Mouse (Mus musculus) MEL (cell line): ENCODE data around the gene Smg5. TPM values are rescaled to one million over a fixed set of nuclear protein-coding genes. Genes with fewer than 3 reads are reported as not detected.

ENCODE experiments used
- DNase-seq: peaks from one replicate; pipeline ENCODE4 v3.0.0; 2011; ENCODE audit warnings: low read depth, low spot score
- H3K27ac ChIP-seq: 2 replicates; pipeline ENCODE4 v1.5.1; 2012; ENCODE audit warnings: low read depth, mild to moderate bottlenecking, control low read depth, low read length, moderate library complexity; ENCODE audit not compliant: control insufficient read depth
- H3K27me3 ChIP-seq, 2 experiments: fragments of 150-350 bp in 1 of 2; sonication (generic) in 1 of 2; 2 replicates each; pipeline ENCODE4 v1.6.1; 2012; ENCODE audit warnings: low read length in 2 of 2, mild to moderate bottlenecking in 2 of 2, improper control_type of control experiment in 1 of 2, moderate library complexity in 1 of 2; ENCODE audit not compliant: insufficient read depth in 2 of 2, control insufficient read depth in 1 of 2
- H3K36me3 ChIP-seq, 2 experiments: 2 replicates each; pipeline ENCODE4 v1.6.1; 2012 to 2014; ENCODE audit warnings: low read length in 2 of 2, improper control_type of control experiment in 1 of 2, inconsistent platforms in 1 of 2, mild to moderate bottlenecking in 1 of 2; ENCODE audit not compliant: insufficient read depth in 2 of 2, control insufficient read depth in 1 of 2
- H3K4me1 ChIP-seq, 2 experiments: fragments of 150-350 bp in 1 of 2; sonication (generic) in 1 of 2; 2 replicates each; pipeline ENCODE4 v1.6.1; 2012; ENCODE audit warnings: low read length in 2 of 2, improper control_type of control experiment in 1 of 2, mild to moderate bottlenecking in 1 of 2; ENCODE audit not compliant: insufficient read depth in 2 of 2, control insufficient read depth in 1 of 2
- H3K4me3 ChIP-seq, 2 experiments: fragments of 150-350 bp in 1 of 2; sonication (generic) in 1 of 2; 2 replicates each; pipeline ENCODE4 v1.5.1; 2012; ENCODE audit warnings: low read depth in 2 of 2, low read length in 2 of 2, mild to moderate bottlenecking in 2 of 2, moderate library complexity in 2 of 2, control low read depth in 1 of 2, improper control_type of control experiment in 1 of 2; ENCODE audit not compliant: control insufficient read depth in 1 of 2, insufficient read depth in 1 of 2
- H3K79me2 ChIP-seq: 2 replicates; pipeline ENCODE4 v1.6.1; 2012; ENCODE audit warnings: mild to moderate bottlenecking, low read length, moderate library complexity; ENCODE audit not compliant: control insufficient read depth, poor library complexity, insufficient read depth
- H3K9ac ChIP-seq: 2 replicates; pipeline ENCODE4 v1.6.1; 2012; ENCODE audit warnings: low read depth, mild to moderate bottlenecking, control low read depth, low read length, moderate library complexity; ENCODE audit not compliant: control insufficient read depth, poor library complexity, severe bottlenecking
- H3K9me3 ChIP-seq: fragments of 150-350 bp; sonication (generic); replicated peaks from 2 replicates; pipeline ENCODE4 v1.6.1; 2012; ENCODE audit warnings: mild to moderate bottlenecking, low read length, improper control_type of control experiment, moderate library complexity; ENCODE audit not compliant: insufficient read depth
- CTCF ChIP-seq, 3 experiments: IDR thresholded peaks in 2 of 3; conservative IDR thresholded peaks in 1 of 3; 2 replicates each; pipeline ENCODE4 v1.5.1; 2011 to 2012; ENCODE audit warnings: low read length in 3 of 3, low read depth in 2 of 3, mild to moderate bottlenecking in 2 of 3, improper control_type of control experiment in 1 of 3, inconsistent platforms in 1 of 3, mixed read lengths in 1 of 3, moderate library complexity in 1 of 3; ENCODE audit not compliant: control insufficient read depth in 1 of 3, insufficient read depth in 1 of 3, poor library complexity in 1 of 3, severe bottlenecking in 1 of 3
- E2F4 ChIP-seq: IDR thresholded peaks from 2 replicates; pipeline ENCODE4 v1.6.1; 2011; ENCODE audit warnings: low read depth, low read length, improper control_type of control experiment, borderline replicate concordance
- ELF1 ChIP-seq: IDR thresholded peaks from 2 replicates; pipeline ENCODE4 v1.6.1; 2014; ENCODE audit warnings: low read depth, mild to moderate bottlenecking, inconsistent platforms, low read length, improper control_type of control experiment, moderate library complexity
- EP300 ChIP-seq, 2 experiments: IDR thresholded peaks; 2 replicates each; pipeline ENCODE4 v1.6.1; 2011; ENCODE audit warnings: improper control_type of control experiment in 2 of 2, low read length in 2 of 2, low read depth in 1 of 2, mild to moderate bottlenecking in 1 of 2
- GABPA ChIP-seq: IDR thresholded peaks from 2 replicates; pipeline ENCODE4 v1.6.1; 2012; ENCODE audit warnings: low read depth, mild to moderate bottlenecking, inconsistent platforms, low read length, improper control_type of control experiment, moderate library complexity
- JUND ChIP-seq: IDR thresholded peaks from 2 replicates; pipeline ENCODE4 v1.6.1; 2011; ENCODE audit warnings: low read depth, mild to moderate bottlenecking, improper control_type of control experiment, low read length
- MAZ ChIP-seq: IDR thresholded peaks from 2 replicates; pipeline ENCODE4 v1.6.1; 2012; ENCODE audit warnings: low read depth, mild to moderate bottlenecking, inconsistent platforms, low read length, improper control_type of control experiment
- MEF2A ChIP-seq: IDR thresholded peaks from 2 replicates; pipeline ENCODE4 v1.6.1; 2014; ENCODE audit warnings: low read depth, mild to moderate bottlenecking, inconsistent platforms, low read length, improper control_type of control experiment; ENCODE audit not compliant: poor library complexity, insufficient replicate concordance, severe bottlenecking; ENCODE audit errors: extremely low read depth
- MYC ChIP-seq: IDR thresholded peaks from 2 replicates; pipeline ENCODE4 v1.6.1; 2011; ENCODE audit warnings: low read depth, mild to moderate bottlenecking, low read length, improper control_type of control experiment, moderate library complexity
- NELFE ChIP-seq: IDR thresholded peaks from 2 replicates; pipeline ENCODE4 v1.6.1; 2011; ENCODE audit warnings: low read depth, low read length, improper control_type of control experiment
- POLR2AphosphoS2 ChIP-seq: IDR thresholded peaks from 2 replicates; pipeline ENCODE4 v1.6.1; 2011; ENCODE audit warnings: low read length, improper control_type of control experiment
- POLR2AphosphoS5 ChIP-seq: IDR thresholded peaks from 2 replicates; pipeline ENCODE4 v1.6.1; 2012; ENCODE audit warnings: low read depth, borderline replicate concordance, mild to moderate bottlenecking, inconsistent platforms, low read length, moderate library complexity, mixed read lengths
- RAD21 ChIP-seq: IDR thresholded peaks from 2 replicates; pipeline ENCODE4 v1.6.1; 2011; ENCODE audit warnings: mild to moderate bottlenecking, low read depth, low read length, improper control_type of control experiment
- RCOR1 ChIP-seq: IDR thresholded peaks from 2 replicates; pipeline ENCODE4 v1.6.1; 2012; ENCODE audit warnings: low read depth, mild to moderate bottlenecking, inconsistent platforms, low read length, improper control_type of control experiment
- SIN3A ChIP-seq: IDR thresholded peaks from 2 replicates; pipeline ENCODE4 v1.6.1; 2012; ENCODE audit warnings: low read length, improper control_type of control experiment, inconsistent platforms
- SMC3 ChIP-seq: IDR thresholded peaks from 2 replicates; pipeline ENCODE4 v1.6.1; 2011; ENCODE audit warnings: low read depth, low read length, improper control_type of control experiment
- TAL1 ChIP-seq: IDR thresholded peaks from 2 replicates; pipeline ENCODE4 v1.6.1; 2012; ENCODE audit warnings: mild to moderate bottlenecking, inconsistent platforms, low read length, moderate library complexity, mixed read lengths
- TCF12 ChIP-seq: IDR thresholded peaks from 2 replicates; pipeline ENCODE4 v1.6.1; 2014; ENCODE audit warnings: low read depth, mild to moderate bottlenecking, inconsistent platforms, low read length, improper control_type of control experiment, moderate library complexity
- UBTF ChIP-seq: IDR thresholded peaks from 2 replicates; pipeline ENCODE4 v1.6.1; 2012; ENCODE audit warnings: low read depth, mild to moderate bottlenecking, inconsistent platforms, low read length, improper control_type of control experiment, moderate library complexity, borderline replicate concordance; ENCODE audit not compliant: insufficient read depth
- USF1 ChIP-seq: IDR thresholded peaks from 2 replicates; pipeline ENCODE4 v1.6.1; 2014; ENCODE audit warnings: low read depth, mild to moderate bottlenecking, inconsistent platforms, low read length, improper control_type of control experiment, moderate library complexity
- USF2 ChIP-seq, 2 experiments: IDR thresholded peaks; 2 replicates each; pipeline ENCODE4 v1.6.1; 2011 to 2012; ENCODE audit warnings: improper control_type of control experiment in 2 of 2, low read length in 2 of 2, borderline replicate concordance in 1 of 2, inconsistent platforms in 1 of 2, low read depth in 1 of 2, mild to moderate bottlenecking in 1 of 2; ENCODE audit not compliant: insufficient read depth in 1 of 2
- ZC3H11A ChIP-seq: IDR thresholded peaks from 2 replicates; pipeline ENCODE4 v1.6.1; 2012; ENCODE audit warnings: low read depth, mild to moderate bottlenecking, inconsistent platforms, low read length, improper control_type of control experiment
- ZKSCAN1 ChIP-seq: IDR thresholded peaks from 2 replicates; pipeline ENCODE4 v1.6.1; 2012; ENCODE audit warnings: low read depth, mild to moderate bottlenecking, inconsistent platforms, low read length, improper control_type of control experiment, moderate library complexity
- ZNF384 ChIP-seq: IDR thresholded peaks from 2 replicates; pipeline ENCODE4 v1.6.1; 2012; ENCODE audit warnings: low read depth, mild to moderate bottlenecking, inconsistent platforms, low read length, improper control_type of control experiment
- polyA plus RNA-seq, 2 experiments: library from polyadenylated mRNA; stranded (reverse) in 1 of 2; unstranded in 1 of 2; fragments of >175 nt in 1 of 2; fragments of >200 nt in 1 of 2; gene quantifications; 2 replicates each; pipeline versions ENCODE4 v1.2.1 to v1.2.4; 2012; ENCODE audit warnings: low replicate concordance in 2 of 2, low read depth in 1 of 2; ENCODE audit not compliant: insufficient read length in 2 of 2, insufficient read depth in 1 of 2, missing spikeins in 1 of 2
- total RNA-seq: library from RNA; depleted of rRNA; stranded (reverse); fragments of 300-350 nt; gene quantifications from 2 replicates; pipeline ENCODE4 v1.2.3, GENCODE M21; 2012

Smg5 gene
- total and polyA plus RNA-seq, 3 experiments: 97.9 to 148 (median 123) TPM

DNA sequence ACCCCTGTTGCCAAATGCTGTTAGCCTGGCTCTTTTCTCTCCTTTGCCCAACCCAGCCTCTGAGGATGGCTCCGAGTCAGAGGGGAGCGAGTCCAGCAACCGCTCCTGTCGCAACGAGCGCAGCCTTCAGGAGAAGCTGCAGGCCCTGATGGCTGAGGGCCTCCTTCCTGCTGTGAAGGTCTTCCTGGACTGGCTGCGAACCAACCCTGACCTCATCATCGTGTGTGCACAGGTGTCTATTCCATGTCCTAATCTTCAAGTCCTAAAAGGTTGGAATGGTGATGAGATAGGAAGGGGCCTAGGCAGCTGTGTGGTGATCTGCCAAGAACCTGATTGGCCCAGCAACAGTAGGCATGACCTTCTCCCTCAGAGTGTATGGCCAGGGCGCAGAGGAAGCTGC lies 16.8 kb downstream of the Smg5 start:
- Histone ChIP-seq H3K4me1 (no peaks in the 10 kb centered on the region), H3K79me2 (no peaks in the 10 kb centered on the region), H3K4me3 (no peak overlapping the region)

DNA sequence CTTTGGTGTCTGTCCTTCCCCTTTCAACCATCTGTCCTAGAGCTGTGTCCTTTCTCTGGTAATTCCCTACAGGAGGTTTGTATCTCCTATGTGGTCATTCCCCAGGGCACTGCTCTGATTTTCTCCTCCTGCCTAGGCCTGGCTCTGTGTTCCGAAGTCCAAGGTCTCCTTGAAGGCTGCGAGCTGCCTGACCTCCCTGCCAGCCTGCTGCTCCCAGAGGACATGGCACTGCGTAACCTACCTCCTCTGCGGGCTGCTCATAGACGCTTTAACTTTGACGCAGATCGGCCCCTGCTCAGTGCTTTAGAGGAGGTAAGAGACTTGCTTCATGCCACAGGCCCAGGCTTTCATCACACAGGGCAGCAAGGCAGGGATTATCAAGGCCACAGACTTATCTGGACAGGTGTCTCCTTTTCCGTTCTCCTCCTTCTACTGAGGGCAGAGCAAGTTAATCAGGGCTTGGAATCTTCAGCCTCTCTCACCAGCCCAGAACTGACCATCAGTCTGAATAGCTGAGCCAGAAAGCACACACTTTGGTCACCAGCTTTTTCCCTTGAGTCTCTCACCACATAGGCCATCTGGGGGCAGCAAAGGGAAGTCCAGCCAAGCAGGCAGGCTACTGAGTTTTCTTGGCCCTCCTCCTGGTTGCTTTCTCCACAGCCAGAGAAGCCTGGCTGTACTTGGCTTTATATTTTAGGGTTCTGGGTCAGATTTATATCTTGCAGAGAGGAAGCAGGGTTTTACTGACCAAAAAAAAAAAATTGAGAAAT lies 18.5 kb downstream of the Smg5 start:
- TF ChIP-seq MEF2A (no peak), ZNF384 (no peak), EP300 (IDR thresholded peaks at IDR 0.05; ENCODE audit: low read depth in 1 of 2, low read length in 2 of 2) (no peak), NELFE (no peak), JUND (no peak), SMC3 (peak; percentile 30), UBTF (no peak), CTCF (IDR thresholded peaks at IDR 0.05 in 2 of 3, conservative IDR thresholded peaks at IDR 0.05 in 1 of 3; ENCODE audit: control insufficient read depth in 1 of 3, insufficient read depth in 1 of 3, low read depth in 2 of 3, low read length in 3 of 3, poor library complexity in 1 of 3, severe bottlenecking in 1 of 3) (peak in 2 of 3 experiments; percentile 16 to 19; a peak in 1 of 6 replicates), ELF1 (no peak), RAD21 (no peak)
- TF ChIP-seq, all 39 proteins: peak for 2
- no peak overlapping the region for H3K4me3 ChIP-seq
- H3K79me2 ChIP-seq: no peaks in the 10 kb centered on the region
- H3K36me3 ChIP-seq: peaks cover 0 to 29% of the 10 kb centered on the region in 2 experiments; a peak in 2 of 4 replicates
- no peaks in the 10 kb centered on the region for H3K27me3 ChIP-seq
- no peaks in the 10 kb centered on the region for H3K4me1 ChIP-seq
- no peak overlapping the region for H3K9ac ChIP-seq
- H3K9me3 ChIP-seq: no peaks in the 10 kb centered on the region
- no peak overlapping the region for H3K27ac ChIP-seq
- DNase-seq: no peak

More for the DNA sequence above, 16.8 kb downstream of the Smg5 start:
- H3K27ac ChIP-seq: no peak overlapping the region
- TF ChIP-seq TCF12 (no peak), MEF2A (no peak), E2F4 (no peak), SIN3A (no peak), USF1 (no peak), ELF1 (no peak), NELFE (no peak), GABPA (no peak), MYC (no peak), SMC3 (no peak), UBTF (no peak), POLR2AphosphoS2 (no peak), TAL1 (no peak), MAZ (no peak), POLR2AphosphoS5 (no peak), ZC3H11A (no peak), ZKSCAN1 (no peak), RCOR1 (no peak), USF2 (IDR thresholded peaks at IDR 0.05; ENCODE audit: borderline replicate concordance in 1 of 2, insufficient read depth in 1 of 2, low read depth in 1 of 2, low read length in 2 of 2) (no peak), RAD21 (no peak)
- H3K36me3 ChIP-seq: peaks cover 0 to 33% of the 10 kb centered on the region in 2 experiments; a peak in 2 of 4 replicates
- no peaks in the 10 kb centered on the region for H3K9me3 ChIP-seq
- no peaks in the 10 kb centered on the region for H3K27me3 ChIP-seq
- H3K9ac ChIP-seq: no peak overlapping the region
- no peak for DNase-seq
